Mouse (Mus musculus) stomach, postnatal 0 days (tissue): ENCODE data around the gene Samd14. TPM values are rescaled to one million over a fixed set of nuclear protein-coding genes. Genes with fewer than 3 reads are reported as not detected.

Source experiments
- ATAC-seq: fragments of 200-750 bp; cut with Nextera tagmentation; 2 replicates; pipeline ENCODE4 v1.8.0; 2017; ENCODE audit not compliant: low FRiP score, low TSS enrichment
- DNase-seq: peaks from one replicate; pipeline ENCODE4 v3.0.0-alpha.2; 2016; ENCODE audit warnings: low spot score
- H3K27ac ChIP-seq: fragments of 300-500 bp; sonication (generic); replicated peaks from 2 replicates; pipeline ENCODE4 v1.5.1; 2014; ENCODE audit warnings: mild to moderate bottlenecking, control low read depth
- H3K27me3 ChIP-seq: fragments of 300-500 bp; sonication (generic); 2 replicates; pipeline ENCODE4 v1.6.1; 2014; ENCODE audit warnings: low read length; ENCODE audit not compliant: control insufficient read depth, insufficient read depth
- H3K36me3 ChIP-seq: fragments of 300-500 bp; sonication (generic); 2 replicates; pipeline ENCODE4 v1.6.1; 2014; ENCODE audit warnings: low read length, mixed read lengths; ENCODE audit not compliant: control insufficient read depth, insufficient read depth
- H3K4me1 ChIP-seq: fragments of 300-500 bp; sonication (generic); replicated peaks from 2 replicates; pipeline ENCODE4 v1.6.1; 2014; ENCODE audit warnings: antibody characterized with exemption; ENCODE audit not compliant: control insufficient read depth, insufficient read depth
- H3K4me2 ChIP-seq: fragments of 300-500 bp; sonication (generic); replicated peaks from 2 replicates; pipeline ENCODE4 v1.6.1; 2014; ENCODE audit warnings: low read depth, mild to moderate bottlenecking, control low read depth, moderate library complexity
- H3K4me3 ChIP-seq: fragments of 300-500 bp; sonication (generic); 2 replicates; pipeline ENCODE4 v1.5.1; 2014; ENCODE audit warnings: low read depth, low read length, control low read depth
- H3K9ac ChIP-seq: fragments of 300-500 bp; sonication (generic); 2 replicates; pipeline ENCODE4 v1.6.1; 2014; ENCODE audit warnings: mild to moderate bottlenecking, low read length, control low read depth, mixed read lengths
- H3K9me3 ChIP-seq: fragments of 300-500 bp; sonication (generic); 2 replicates; pipeline ENCODE4 v1.6.1; 2016; ENCODE audit warnings: low read length; ENCODE audit not compliant: control insufficient read depth
- CTCF ChIP-seq: IDR thresholded peaks from 2 replicates; pipeline ENCODE4 v1.5.1; 2016; ENCODE audit warnings: antibody characterized with exemption, low read depth, mild to moderate bottlenecking, moderate library complexity
- EP300 ChIP-seq: optimal IDR thresholded peaks from 2 replicates; pipeline ENCODE3; 2016; ENCODE audit warnings: antibody characterized with exemption
- WGBS: fragments of 180-500 bp; shearing (Covaris S2); extraction: QIAGEN DNeasy Blood & Tissue Kit; methylation state at CpG from one replicate; pipeline ENCODE4 v1.1.7; 2014; 5-methylcytosine and 5-hydroxymethylcytosine counted together
- polyA plus RNA-seq: library from polyadenylated mRNA; unstranded; fragments of >200 nt; fragmentation: Nextera tagmentation; extraction: Ambion mirVana; gene quantifications from 2 replicates; pipeline ENCODE4 v1.2.1, GENCODE M21; 2015

The Samd14 gene
- polyA plus RNA-seq, 1 experiment from 2014 or later: 6.7 TPM

DNA sequence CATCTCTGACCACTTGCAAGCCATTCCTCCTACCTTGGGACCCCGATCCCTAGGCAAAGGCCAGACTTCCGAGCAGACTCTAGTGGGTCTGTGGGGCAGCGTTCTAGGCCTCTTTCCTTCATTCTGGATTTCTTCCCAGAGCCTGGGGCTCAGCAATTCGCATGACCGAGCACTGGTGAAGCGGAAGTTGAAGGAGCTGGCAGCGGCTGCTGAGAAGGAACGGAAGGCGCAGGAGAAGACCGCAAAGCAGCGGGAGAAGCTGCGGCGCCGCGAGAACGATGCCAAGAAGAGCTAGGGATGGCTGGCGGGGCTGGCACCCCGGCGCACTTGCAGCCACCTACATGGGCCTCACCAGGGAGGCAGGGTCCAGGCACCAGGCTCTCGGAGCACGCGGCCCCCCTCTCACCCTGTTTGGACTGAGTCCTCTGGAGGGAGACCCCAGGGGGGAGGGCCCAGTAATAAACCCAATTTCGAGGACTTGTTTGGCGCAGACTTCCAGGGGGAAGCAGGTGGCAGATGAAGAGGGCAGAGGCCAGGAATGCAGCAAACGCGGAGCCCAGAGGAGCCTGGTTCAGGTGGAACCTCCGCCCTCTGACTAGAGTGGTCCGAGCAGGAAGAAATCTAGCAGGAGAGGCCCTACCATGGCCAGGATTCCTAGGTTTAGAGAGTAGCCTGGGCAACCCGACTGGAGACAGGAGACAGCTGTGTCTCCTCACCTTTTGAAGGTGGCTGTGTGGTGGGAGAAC, 14.9 kb downstream of the Samd14 start:
- TF ChIP-seq CTCF: no peak
- no peak for TF ChIP-seq EP300
- Histone ChIP-seq H3K27me3 (no peaks in the 10 kb centered on the region), H3K27ac (no peak overlapping the region), H3K36me3 (peaks cover 3% of the 10 kb centered on the region), H3K9ac (no peak overlapping the region), H3K4me2 (no peak overlapping the region), H3K4me1 (no peaks in the 10 kb centered on the region), H3K4me3 (no peak overlapping the region), H3K9me3 (no peaks in the 10 kb centered on the region)
- DNase-seq (no peak), ATAC-seq (no peak)
- WGBS: 71% methylated on average over 29 of the region's 29 CpGs

DNA sequence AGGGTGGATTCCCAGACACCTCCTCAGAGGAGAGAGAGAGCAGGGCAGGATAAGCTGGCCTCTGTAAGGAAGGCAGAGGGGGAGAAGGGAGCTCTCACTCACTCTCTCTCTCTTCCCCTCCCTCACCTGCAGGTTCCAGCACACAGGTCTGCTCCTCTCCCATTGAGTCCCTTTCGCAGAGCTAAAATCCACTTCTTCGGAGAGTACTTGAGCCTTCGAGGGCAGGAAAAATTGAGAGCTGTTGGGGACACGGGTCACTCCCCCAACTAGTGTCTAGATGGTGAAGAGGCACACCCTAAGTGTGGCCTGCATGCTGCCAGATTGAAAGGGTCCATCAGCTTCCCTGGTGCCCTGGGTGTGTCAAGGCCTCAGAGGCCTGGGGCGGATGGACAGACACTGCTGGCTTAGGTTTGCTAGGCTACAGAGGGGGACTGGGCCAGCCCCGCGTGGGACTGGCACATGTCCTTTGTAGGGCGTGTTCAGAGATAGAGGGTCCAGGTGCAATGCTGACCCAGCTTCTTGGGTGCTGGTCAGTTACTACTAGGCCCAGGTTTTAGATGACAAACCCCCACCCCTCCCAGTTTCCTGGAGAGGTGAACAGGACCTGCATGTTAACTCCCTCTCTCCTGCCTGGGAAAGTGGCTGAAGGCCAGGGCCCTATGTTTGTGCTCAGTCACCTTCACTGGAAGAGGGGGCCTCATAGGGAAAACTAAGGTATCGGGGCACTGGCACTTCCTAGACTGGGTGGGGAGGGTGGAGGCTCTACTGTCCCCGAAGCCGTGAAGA, 15.7 kb downstream of the Samd14 start:
- no peak overlapping the region for H3K27ac ChIP-seq
- DNase-seq (peak; percentile 51), ATAC-seq (peak; percentile 13; the same call in 1 of the 2 replicates)
- peaks cover 6% of the 10 kb centered on the region for H3K36me3 ChIP-seq
- H3K4me2 ChIP-seq: no peak overlapping the region
- H3K27me3 ChIP-seq: no peaks in the 10 kb centered on the region
- no peaks in the 10 kb centered on the region for H3K9me3 ChIP-seq
- no peak overlapping the region for H3K9ac ChIP-seq
- no peak for TF ChIP-seq CTCF
- no peak for TF ChIP-seq EP300
- no peaks in the 10 kb centered on the region for H3K4me1 ChIP-seq
- H3K4me3 ChIP-seq: no peak overlapping the region
- WGBS: 74% methylated on average over 11 of the region's 11 CpGs

DNA sequence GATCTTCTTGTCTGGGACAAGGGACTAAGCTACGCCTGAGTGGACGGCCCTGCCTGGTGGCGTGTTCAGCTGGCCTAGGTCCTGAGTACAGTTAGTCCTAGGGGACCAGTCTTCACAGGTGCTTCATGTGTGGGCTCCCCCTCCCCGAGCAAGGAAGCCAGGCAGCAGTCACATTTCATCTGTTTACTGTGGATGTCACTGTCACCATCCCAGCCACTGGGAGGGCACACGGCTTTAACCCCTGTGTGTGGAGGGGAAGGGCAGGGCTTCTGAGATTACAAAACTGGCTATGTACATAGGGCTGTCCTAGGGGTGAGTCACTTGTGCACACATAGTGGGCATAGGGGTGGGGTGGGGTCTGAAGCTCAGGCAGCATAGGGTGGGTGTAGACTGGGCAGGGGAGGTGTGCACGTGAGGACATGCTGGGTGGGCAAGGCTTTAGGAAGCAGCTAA, 16.4 kb downstream of the Samd14 start:
- DNase-seq (peak; percentile 56), ATAC-seq (peak; percentile 69)
- no peak overlapping the region for H3K4me2 ChIP-seq
- no peaks in the 10 kb centered on the region for H3K9me3 ChIP-seq
- H3K9ac ChIP-seq: no peak overlapping the region
- H3K27me3 ChIP-seq: no peaks in the 10 kb centered on the region
- no peaks in the 10 kb centered on the region for H3K4me1 ChIP-seq
- 50% methylated on average over 6 of the region's 6 CpGs for WGBS
- H3K36me3 ChIP-seq: peaks cover 6% of the 10 kb centered on the region
- H3K4me3 ChIP-seq: no peak overlapping the region
- TF ChIP-seq EP300: no peak
- no peak for TF ChIP-seq CTCF
- H3K27ac ChIP-seq: no peak overlapping the region

DNA sequence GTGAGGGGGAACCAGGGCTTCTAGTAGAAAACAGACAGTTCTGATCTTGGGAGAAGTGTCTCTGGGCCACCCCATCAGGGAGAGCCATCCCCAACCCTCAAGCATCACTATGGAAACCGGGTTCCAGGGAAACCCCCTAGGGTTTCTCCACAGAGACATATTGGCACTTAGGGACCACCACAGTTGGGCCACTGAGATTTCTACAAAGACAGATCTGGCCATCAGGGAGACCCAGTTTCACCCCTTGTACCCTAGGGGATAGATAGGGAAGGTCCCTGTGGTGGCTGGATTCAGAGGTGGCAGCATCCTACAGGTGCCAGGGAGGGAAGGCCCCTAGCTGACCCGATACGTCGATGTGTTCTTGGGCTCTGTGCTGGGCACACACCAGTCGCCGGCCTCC, 17.2 kb downstream of the Samd14 start:
- ATAC-seq (no peak), DNase-seq (no peak)
- H3K4me1 ChIP-seq: no peaks in the 10 kb centered on the region
- H3K4me3 ChIP-seq: no peak overlapping the region
- peaks cover 6% of the 10 kb centered on the region for H3K36me3 ChIP-seq
- H3K9ac ChIP-seq: no peak overlapping the region
- no peaks in the 10 kb centered on the region for H3K27me3 ChIP-seq
- no peak overlapping the region for H3K27ac ChIP-seq
- TF ChIP-seq CTCF (no peak), EP300 (no peak)
- H3K9me3 ChIP-seq: no peaks in the 10 kb centered on the region
- 83% methylated on average over 6 of the region's 6 CpGs for WGBS
- H3K4me2 ChIP-seq: no peak overlapping the region

DNA sequence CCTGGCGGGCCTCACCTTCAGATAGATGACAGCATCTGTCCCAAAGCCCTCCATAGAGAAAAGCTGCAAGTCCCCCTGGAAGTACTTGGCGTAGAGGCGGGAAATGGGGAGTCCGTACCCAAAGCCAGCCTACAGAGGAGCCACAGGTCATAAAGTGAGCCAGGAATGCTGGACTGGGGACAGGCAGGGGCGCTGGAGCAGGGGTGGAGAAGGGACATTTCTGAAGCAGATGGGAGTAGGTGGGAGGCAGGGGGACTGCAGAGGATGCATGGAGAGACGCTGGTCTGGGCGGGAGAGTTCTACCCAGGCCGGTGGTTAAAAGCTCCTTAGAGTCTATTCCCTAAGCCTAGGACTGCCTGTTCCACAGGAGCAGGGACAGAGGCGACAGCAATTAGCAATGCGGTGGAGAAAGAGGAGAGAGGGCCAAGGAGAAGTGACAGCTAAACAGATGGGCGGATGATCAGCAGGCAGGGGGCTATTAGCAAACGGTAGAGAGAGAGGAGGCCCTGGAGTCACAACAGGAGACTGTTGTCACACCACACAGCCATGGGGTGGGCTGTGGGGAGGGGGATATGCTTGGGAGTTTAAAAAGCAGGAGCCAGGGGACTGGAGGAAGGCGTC, 18.3 kb downstream of the Samd14 start:
- H3K4me2 ChIP-seq: no peak overlapping the region
- TF ChIP-seq EP300: no peak
- TF ChIP-seq CTCF: no peak
- H3K27ac ChIP-seq: no peak overlapping the region
- no peaks in the 10 kb centered on the region for H3K4me1 ChIP-seq
- no peak overlapping the region for H3K9ac ChIP-seq
- H3K9me3 ChIP-seq: no peaks in the 10 kb centered on the region
- no peak for DNase-seq
- no peak for ATAC-seq
- peaks cover 6% of the 10 kb centered on the region for H3K36me3 ChIP-seq
- H3K4me3 ChIP-seq: no peak overlapping the region
- H3K27me3 ChIP-seq: no peaks in the 10 kb centered on the region
- WGBS: 51% methylated on average over 13 of the region's 13 CpGs
